Mouse (Mus musculus) large intestine, adult 2 months (tissue): Measurements from ENCODE around the gene Zfp518a. TPM values are rescaled to one million over a fixed set of nuclear protein-coding genes. Genes with fewer than 3 reads are reported as not detected.
A peak's percentile ranks its signal among the peaks of the same experiment; 100 is the strongest.

Experiments used
- DNase-seq: peaks from one replicate; pipeline ENCODE4 v3.0.0-alpha.2; 2012; ENCODE audit warnings: low read depth, low spot score
- WGBS: fragments of 180-500 bp; shearing (Covaris S2); methylation state at CpG from one replicate; pipeline ENCODE4 v1.1.7; 2018; 5-methylcytosine and 5-hydroxymethylcytosine counted together
- polyA plus RNA-seq: library from polyadenylated mRNA; depleted of rRNA; stranded (reverse); fragments of >200 nt; gene quantifications from 2 replicates; pipeline ENCODE4 v1.2.3, GENCODE M21; 2012; rRNA removed

Gene Zfp518a
- 1.2 and 2.1 TPM in 2 replicates for polyA plus RNA-seq

DNA sequence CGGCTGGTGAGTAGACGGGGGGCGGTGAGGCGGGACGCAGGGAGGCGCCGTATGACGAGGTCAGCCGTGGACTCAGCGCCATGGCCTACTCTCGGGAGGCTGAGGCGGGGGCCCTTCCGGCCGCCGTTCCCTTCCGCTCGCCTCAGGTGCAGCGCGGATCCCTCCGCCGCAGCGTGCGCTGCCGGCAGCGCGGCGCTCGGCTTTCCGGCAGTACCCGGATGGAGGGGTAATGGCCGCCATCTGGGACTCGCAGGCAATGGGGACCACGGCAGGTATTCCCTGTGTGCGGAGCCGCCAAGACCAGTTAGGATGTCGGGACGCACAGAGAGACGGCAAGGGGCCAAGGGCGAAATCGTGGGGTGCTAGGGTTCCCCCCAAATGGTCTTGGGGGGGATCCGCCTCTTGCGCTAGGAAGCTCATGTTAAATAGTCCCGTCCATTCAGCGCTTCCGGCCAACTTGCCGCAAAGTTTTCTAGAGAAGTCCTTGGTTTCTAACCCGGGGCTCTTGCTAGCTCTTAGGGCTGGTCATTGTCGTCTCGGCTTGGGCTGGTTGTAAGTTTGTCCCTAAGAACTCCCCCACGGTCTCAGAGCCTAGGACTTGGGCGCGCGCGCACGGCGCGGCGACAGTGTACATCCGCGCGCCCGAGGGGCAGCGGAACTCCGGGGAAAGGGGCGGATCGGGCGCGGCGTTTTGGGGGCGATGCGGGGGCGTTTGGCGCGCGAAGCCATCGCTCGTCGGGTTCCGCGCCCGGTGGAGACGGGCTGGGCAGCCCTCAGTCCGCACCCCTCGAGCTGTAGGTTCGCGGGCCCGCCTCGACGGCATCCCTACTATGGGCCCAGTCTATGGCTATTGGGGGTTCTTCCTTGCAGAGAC lies at the start of gene Zfp518a:
Gene Zfp518a, plus strand, starts transcription at position 187 of the 874 bp plus-strand sequence.
- peak; percentile 52 for DNase-seq

DNA sequence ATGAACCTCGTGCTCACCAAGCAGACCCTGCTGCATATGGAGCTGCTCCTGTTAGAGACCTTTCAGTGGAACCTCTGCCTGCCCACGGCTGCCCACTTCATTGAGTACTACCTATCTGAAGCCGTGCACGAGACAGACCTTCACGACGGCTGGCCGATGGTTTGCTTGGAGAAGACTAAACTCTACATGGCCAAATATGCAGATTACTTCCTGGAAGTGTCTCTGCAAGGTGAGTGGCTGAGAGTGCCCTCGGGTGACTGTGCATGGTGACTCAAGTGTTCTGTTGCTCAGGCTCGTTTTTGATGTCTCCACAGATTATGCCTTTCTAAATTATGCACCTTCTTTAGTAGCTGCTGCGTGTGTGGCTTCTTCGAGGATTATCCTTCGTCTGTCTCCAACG lies 49.8 kb upstream of the Zfp518a start:
- WGBS: 87% methylated on average over 13 of the region's 13 CpGs
- DNase-seq: no peak

More for the DNA sequence above, at the start of gene Zfp518a:
- under 1% methylated on average over 89 of the region's 89 CpGs for WGBS

DNA sequence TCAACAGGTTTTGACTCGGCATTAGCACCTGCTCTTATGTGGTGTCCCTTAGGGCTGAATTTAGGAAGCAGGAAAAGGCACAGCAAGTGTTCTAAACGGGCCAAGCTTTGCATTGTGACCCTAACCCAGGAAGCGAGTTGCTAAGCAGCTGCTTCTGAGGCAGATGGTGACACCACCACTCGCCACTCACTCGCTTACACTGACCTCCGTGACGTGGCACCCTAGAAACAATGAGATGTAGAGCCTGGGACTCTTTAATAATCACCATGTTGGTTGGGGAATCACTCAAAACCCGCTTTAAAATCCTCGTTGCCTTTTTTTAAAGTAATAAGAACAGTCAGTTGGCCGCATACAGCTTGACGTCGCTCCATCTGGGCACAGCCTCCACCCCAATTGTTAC lies 45.1 kb upstream of the Zfp518a start:
- WGBS: 90% methylated on average over 12 of the region's 12 CpGs
- no peak for DNase-seq

DNA sequence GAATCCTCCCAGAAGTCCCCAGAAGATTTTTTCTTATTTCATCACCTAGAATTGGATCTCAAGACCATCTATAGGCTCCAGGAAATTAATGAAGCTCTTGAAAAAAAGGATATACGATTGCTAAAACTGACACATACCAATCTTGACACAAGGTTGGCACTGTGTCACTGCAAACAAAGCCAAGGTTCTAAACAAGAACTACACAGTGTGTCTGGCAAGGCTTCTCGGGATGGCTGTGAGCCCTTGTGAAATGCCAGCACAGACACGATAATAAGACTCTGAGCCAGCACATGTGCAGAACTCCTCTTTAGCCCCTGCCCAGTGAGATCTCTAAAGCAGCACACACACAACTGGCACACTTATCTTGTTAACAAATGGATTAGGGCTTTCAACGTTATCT lies 35.0 kb upstream of the Zfp518a start:
- WGBS: 36% methylated on average over 4 of the region's 4 CpGs
- no peak for DNase-seq

DNA sequence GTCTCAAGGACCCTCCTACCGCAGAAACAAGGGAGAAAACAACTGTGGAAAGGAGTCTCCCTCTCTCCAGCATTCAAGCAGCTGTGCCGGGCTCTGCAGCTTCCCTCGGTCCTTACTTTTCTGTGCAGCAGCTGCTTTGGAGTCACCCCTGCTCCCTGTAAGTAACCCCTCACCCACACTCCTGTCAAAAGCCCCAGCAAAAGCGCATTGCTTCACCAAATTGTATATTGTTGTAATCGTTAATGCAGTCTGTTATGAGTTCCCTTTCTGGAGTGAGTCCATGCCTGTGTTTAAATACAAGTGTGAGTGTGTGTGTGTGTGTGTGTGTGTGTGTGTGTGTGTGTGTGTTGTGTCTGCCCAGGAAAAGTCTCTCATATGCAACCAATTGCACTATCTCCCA lies 26.2 kb upstream of the Zfp518a start:
- DNase-seq: no peak
- WGBS: 25% methylated on average over 5 of the region's 5 CpGs

DNA sequence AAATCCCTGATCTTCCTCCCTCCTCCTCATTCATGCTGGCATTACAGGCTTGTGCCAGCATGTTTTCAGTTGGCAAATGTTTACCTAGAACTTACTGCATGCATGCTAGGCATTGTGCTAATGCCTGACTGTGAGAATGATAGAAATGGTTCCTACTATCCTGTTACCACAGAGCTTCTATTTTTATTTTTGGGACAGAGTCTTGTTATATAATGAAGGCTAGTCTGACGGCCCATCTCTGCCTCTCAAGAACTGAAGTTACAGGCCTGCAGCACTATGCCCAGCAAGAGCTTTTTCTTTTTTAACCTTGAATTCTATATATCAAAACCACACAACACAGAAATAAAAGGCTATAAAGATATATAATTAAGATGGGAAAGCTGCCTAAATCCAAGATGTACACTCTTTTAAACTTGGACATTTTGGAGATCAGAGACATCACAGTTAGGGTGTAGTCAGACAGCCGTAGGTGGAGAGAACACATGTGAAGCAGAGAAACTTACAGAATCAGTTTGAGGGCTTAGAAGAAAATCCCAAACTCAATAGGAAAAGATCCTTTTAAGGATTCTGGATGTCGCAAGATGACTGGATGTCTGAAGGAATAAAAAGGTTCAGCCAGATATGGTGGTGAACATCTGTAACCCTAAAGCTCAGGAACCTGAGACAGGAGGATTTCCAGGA lies 24.9 kb upstream of the Zfp518a start:
- 90% methylated on average over 3 of the region's 3 CpGs for WGBS
- no peak for DNase-seq

DNA sequence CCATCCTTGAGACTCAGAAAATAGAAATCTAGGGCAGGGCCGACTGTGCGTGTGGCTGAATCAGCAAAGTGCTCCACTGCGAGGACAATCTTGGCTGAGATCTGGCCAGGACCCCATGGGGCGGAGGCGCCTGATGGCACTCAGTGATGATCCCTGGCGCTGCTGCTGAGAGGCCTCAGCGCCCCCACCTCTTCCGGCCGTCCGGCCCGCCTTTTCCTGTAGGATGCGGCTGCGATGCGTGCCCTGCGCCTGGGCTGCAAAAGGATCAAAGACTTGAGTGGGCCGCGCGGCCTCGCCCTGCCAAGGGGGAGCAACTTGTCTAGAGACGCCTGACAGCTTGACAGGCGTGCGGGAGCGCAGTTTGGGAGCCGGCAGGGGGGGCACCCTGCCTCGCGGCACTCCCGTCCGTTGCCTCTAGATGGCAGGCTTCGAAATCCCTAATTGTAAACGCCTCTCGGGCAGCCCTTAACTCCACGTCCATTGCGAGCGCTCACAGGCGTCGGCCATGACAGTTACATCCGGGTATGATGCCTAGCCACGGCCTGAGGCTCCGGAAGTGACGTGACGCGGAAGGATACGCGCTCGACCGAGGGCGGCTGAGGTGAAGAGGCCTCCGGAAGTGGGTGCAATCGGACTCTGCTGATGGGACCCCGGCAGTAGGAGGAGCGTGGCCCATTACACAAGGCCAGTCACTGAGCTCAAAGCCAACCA lies 21.4 kb upstream of the Zfp518a start:
- DNase-seq: peak; percentile 71
- 15% methylated on average over 51 of the region's 51 CpGs for WGBS

DNA sequence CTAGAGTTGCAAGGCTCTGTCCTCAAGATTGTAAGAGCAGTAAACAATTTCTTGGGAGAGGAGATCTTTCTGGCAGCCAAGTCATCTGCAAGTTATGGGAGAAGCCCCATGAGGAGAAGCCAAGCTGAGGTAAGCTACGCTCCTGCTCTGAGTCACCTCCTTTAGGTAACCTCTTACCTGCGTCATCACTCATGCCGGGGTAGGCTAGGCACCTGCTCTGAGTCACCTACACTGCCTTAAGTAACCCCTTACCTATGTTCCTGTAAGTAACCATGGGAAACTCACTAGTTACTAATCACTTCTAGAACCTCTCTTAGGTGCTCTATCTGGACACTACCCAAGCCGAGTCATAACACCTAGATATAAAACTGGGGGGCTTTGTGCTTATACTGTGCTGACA lies 12.8 kb upstream of the Zfp518a start:
- DNase-seq: no peak
- WGBS: 86% methylated on average over 4 of the region's 4 CpGs

DNA sequence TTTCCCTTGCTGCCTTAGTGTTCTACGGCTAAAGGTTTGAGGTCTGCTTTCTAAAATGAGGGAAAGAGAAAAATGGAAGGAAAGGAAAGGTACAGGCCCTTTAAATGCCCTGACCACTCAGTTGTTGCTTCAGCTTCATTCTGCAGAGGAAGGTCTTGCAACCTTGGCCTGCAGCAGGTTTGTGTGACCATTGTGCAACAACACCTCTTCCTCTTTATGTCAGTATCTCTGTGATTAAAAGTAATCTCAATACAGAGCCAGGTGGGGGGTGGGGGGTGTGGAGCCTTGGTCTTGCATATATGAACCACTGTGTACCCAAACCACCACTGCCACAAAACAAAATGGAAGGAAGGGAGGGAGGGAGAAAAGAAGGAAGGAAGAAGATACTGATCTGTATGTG lies 5.6 kb upstream of the Zfp518a start:
- 86% methylated on average over 1 of the region's 1 CpGs for WGBS

DNA sequence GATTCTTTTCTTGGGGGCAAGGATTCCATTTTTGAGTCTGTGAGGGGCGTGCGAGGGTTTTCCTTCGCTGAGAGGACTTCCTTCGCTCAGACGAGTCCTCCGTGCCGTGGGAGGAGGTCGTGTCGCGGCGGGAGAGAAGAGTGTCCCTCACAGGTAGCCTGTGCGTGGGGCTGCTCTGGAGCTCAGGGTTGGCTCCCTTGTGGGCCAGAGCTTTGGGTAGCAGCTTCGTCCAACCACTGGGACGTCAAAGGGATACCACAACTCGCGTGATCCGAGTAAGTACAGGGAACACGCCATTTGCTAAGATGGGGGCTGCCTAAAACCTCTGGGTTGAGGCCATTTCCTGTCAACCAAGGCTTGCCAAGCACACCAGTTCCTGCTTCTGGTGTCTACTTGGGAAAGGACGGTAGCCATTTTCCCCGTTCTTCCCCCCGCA lies 416 bp upstream of the Zfp518a start:
- 59% methylated on average over 21 of the region's 21 CpGs for WGBS

More for the DNA sequence above, 5.6 kb upstream of the Zfp518a start:
- no peak for DNase-seq

DNA sequence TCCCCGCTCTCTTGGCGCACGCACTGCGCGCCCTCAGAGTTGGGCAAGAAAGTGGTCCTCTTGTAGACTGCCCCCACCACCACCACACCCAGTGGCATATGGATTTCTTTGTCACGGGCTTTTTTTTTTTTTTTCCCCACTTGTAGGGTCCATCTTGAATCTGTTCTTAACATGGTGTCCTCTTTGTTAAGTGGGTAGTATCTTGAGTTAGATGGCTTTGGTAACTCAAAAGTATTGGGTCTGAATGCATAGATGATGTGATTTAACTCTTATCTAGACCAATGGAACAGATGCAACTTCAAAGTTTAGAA lies 843 bp downstream of the Zfp518a start:
- DNase-seq: peak; percentile 6
- WGBS: 5% methylated on average over 6 of the region's 6 CpGs

More for the DNA sequence above, 416 bp upstream of the Zfp518a start:
- DNase-seq: no peak

DNA sequence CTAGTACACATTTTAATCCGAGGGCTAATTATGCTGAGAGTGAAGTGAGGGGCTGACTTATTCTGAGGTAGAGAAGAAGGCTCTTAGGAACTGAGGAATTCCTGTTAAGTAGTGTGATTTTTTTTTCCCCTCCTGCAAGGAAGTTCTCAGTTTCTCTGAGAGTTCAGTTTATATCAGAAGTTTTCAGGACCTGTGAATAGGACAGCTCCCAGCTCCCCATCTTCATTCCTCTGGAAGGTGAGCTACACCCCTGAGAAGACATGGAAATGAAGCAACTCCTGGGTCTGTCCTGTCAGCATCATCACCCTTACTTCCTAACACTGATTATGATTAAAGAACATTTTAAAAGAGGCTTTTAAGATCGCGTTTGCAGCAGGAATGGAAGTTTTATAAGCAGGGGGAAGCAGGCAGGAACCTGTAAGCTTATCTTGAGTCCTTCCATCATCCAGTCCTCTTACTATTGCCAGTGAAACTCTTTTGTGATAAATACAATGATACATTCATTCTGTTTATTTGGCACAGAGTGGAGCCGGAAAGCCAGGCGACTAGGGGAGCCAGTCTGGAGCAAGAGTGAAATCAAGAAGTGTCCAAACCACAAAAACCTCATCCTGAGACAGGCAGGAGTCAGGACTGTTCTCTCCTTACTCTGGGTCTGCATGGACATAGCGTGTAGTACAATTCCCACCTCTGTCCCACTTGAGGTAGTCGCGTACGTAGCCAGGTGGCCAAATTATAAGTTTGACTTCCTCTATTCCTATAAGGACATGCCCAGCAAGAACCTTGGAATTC lies 37.3 kb downstream of the Zfp518a start:
- DNase-seq: no peak
- 75% methylated on average over 9 of the region's 9 CpGs for WGBS

DNA sequence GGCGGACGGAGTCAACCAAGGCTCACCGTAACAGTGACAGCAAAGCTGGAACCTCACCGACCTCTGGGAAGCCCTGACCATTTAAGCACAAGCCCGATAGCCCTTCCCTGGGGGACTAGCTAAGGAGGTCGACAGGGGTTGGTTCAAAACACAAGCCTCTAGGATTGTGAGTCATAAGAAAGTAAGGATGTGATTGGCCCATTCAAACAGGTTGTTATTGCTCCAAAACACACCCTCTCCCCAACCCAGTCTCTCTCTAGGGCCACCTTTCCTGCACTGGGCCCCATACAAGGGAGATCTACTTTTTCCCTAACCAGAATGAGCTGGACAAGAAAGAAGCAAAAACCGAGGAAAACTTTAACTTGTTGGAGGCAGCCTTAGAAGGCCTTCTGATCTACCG lies 40.9 kb downstream of the Zfp518a start:
- 69% methylated on average over 8 of the region's 8 CpGs for WGBS
- DNase-seq: no peak

DNA sequence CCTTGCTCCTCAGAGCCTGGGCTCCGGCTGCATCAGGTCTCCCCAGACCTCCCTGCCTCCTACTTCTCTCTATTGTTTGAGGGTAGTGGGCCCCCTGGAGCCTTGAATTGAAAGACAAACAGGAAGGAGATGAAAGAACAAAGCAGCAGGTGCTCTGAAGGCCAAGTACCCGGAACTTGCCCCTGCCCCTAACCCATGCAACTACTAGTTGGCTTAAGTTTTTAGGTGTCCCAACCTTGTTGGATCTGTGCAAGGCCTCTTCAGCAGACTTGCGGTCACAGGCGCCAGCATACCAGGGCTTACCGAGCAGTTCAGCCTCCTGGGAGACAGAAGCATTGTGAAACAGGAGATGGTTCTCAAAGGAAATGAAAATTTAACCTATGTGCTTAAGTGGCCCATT lies 41.5 kb downstream of the Zfp518a start:
- WGBS: 62% methylated on average over 5 of the region's 5 CpGs

DNA sequence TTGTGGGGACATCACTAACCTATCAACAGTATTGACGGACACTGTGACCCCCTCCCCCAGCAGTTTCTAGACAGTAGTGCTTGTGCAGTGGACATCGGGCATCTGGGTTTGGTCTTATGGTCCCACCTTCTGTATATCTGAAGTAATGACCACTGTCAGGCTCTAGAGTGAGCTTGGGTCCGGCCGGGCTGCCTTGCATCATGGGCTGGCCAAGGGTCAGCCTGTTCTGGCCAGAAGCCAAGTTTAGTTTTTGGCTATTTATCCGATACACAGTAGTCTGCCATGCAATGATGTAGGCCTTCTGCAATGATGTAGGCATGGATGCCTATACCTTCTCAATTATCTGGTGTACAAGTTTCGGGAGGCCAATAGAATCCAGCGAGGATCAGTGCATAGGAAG lies 49.0 kb downstream of the Zfp518a start:
- DNase-seq: no peak
- WGBS: 84% methylated on average over 7 of the region's 7 CpGs

More for the DNA sequence above, 41.5 kb downstream of the Zfp518a start:
- no peak for DNase-seq

DNA sequence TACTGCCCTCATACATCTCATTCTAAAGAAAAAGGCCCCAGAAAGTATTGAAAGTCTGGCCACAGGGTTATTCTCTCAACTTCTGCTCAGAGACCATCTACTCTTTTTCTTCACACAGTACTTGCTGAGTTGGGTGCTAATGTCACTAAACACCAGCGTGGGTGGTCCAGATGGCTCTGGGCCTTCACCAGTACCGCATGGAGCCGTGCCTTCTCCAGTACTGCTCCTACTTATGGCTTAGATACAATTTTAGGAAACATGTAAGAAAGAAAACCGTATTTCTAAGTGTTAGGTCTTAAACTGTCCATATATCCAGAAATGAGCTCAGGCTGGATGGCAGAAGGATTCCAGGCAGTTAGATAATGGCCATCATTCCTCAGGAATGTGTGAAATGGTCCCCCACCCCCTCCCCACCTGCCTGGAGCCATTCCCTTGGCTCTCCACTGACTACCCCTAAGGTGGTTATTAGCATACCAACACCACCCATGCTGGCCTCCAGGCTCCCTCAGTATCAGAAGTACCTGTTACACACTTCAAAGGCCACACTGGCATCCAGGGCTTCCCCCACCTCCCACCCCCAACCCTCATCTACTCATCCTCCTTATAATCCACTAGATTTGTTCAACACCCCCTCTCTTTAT lies 52.6 kb downstream of the Zfp518a start:
- WGBS: 86% methylated on average over 4 of the region's 4 CpGs
- DNase-seq: no peak

DNA sequence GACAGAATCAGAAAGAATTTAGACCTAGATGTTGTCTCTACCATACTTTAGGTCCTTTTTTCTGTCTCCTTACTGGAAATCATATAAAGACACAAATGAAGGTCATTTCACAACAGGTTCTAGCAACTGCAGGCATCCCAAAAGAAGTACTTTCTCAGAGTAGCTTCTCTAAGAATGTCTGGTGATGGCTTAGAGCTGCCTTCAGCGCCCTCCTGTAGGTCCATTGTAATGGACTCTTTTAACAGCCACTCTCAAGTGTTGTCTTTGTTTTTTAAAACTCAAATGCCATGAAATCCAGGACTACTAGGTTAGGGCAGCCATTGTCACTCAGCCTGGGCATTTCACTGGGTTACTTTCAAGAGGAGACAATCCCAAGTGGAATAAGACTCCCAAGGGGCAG lies 64.5 kb downstream of the Zfp518a start:
- 74% methylated on average over 1 of the region's 1 CpGs for WGBS
- DNase-seq: no peak

DNA sequence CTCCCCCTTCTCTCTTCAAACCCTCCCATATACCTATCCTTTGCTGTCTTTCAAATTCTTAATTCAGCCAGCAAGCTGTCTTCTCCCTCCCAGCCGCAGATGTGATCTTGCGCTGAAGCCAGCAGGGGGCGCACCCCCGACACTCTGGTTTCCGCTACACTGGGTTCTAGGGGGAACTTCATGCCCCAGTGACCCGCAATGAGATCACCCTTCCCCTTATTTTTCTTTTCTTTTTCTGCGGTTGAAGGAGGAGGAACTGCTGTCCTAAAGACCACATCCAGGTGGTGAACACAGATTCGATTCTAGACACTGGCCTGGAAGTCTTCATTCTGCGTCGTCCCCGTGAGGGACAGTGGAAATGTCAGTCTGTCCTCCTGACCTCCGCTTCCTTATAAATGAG lies 68.5 kb downstream of the Zfp518a start:
- 51% methylated on average over 12 of the region's 12 CpGs for WGBS
- DNase-seq: no peak

DNA sequence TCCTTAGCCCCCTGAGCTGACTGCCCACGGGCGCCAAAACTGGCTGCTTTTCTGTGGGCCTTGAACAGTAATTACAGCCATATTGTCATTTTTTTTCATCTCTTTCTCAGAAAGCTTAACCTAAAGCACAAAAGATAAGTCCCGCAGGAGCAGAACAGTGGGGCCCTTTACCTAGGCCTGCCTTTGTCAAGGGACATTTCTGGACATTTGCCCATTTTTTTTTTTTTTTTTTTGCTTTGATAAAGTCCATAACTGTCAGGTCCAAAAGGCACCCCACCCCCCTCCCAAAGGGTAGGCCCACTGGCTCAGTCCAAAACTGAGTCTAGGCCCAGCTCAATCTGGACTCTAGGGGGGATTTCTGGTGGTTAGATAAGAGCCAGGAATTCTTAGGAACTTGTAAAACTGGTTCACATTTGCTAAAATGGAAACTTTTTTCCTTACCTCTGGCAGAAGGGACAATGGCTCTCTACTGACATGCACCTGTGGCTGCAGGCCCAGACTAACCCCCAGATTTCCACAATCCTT lies 69.9 kb downstream of the Zfp518a start:
- DNase-seq: no peak
- WGBS: 57% methylated on average over 3 of the region's 3 CpGs
